Mouse (Mus musculus): ENCODE measurements around the gene Ccdc74a.

Ccdc74a gene

GRCm38 (mm10) chr16:17641301-17641700 lies 5.0 kb upstream of the Ccdc74a start:
- no peak for DNase-seq (ENCODE audit: low spot score in 2 of 2)

- DNase-seq (ENCODE audit: low spot score in 2 of 2): no peak
These were observed 4.0 kb upstream of the Ccdc74a start for GRCm38 (mm10) chr16:17642311-17642710.

- DNase-seq (ENCODE audit: low spot score in 2 of 2): no peak
These were observed 2.8 kb upstream of the Ccdc74a start for GRCm38 (mm10) chr16:17643437-17643990.

DNA sequence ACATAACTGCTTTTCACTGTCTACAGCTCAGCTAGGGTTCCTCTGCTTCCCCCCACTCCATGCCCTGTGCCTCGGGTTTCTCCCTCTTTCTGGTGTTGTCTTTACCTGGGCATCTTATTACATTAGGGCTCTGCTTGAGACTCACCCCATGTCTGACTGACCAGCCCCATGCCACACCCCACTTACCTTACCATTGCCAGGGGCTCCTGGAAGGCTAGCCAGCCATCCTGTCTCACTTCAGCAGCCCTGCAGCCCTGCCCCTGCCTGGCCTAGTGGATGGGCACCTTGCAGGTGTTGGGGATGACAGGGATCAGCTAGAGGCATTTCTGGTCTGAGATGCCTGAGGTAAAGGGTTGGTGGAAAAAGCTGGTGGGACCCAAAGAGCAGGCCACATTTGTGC lies 886 bp downstream of the Ccdc74a start:
- no peak for DNase-seq (ENCODE audit: low spot score in 2 of 2)

- DNase-seq (ENCODE audit: low spot score in 2 of 2): no peak
These were observed 1.5 kb downstream of the Ccdc74a start for GRCm38 (mm10) chr16:17647566-17648340.

GRCm38 (mm10) chr16:17649925-17650605 lies 3.8 kb downstream of the Ccdc74a start:
- no peak for DNase-seq (ENCODE audit: low spot score in 2 of 2)

- no peak for DNase-seq (ENCODE audit: low spot score in 2 of 2)
These were observed 4.4 kb downstream of the Ccdc74a start for GRCm38 (mm10) chr16:17650711-17651110.

DNA sequence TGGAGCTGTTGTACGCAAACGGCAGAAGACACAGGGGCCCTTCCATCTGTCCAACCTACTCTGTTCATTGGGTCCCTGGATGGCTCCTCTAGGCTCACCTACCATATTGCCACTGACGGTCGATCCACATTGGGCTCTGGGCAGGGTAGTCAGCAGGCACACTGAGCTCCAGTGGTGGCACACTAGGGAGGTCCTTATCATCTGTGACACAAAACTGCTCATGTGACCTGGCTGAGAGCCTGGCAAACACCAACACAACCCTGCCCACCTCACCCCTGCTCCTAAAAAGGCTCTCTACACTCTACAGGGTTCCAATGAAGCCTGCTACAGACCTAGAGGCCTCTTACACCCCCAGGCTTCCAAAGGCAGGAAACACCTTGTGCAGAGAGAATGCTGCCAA lies 6.3 kb downstream of the Ccdc74a start:
- DNase-seq (ENCODE audit: low spot score in 2 of 2): no peak

DNA sequence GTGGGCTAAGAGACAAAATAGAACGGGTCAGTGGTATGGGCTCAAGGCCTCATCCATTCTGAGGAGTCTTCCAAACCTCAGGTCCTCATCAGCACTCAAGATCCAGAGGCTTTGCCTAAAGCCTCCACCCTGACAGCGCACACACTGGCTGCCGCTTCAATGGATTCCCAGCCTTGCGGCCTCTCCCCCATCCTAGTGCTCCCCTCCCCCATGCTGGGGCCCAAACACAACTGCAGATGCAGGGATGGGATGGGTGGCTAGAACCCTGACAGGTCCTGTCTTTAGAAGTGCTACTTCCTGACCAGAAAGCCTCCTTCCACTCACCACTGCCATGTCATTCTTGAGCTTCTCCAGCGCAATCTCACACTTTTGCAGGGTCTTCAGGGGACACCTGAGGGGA lies 7.3 kb downstream of the Ccdc74a start:
- DNase-seq (ENCODE audit: low spot score in 2 of 2): no peak

DNA sequence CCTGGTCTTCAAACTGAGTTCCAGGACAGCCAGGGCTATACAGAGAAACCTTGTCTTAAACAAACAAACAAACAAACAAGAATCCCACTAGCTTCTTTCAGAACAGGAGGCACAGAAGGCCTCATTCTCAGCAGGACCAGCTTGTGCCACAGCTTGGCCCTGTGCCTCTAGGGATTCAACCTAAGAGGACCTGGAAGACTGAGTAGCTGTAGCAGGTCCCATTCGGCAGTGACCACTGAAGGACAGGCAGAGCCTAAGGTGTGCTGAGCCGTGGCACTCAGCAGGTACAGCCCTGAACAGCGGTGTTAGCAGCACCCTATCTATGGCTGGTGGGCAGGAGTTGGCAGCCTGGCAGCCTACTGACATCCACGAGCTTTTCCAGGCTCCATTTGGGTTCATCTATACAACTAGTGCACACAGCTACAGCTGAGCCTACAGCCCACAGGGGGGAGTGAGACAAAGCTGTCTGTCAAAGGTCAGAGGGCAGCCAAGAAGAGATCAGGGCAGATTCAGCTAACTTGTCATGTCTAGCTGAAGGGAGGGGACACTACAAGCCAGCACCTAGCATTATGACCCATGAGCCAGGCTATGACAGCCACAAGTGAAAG lies 8.0 kb downstream of the Ccdc74a start:
- DNase-seq (ENCODE audit: low spot score in 2 of 2): no peak

DNA sequence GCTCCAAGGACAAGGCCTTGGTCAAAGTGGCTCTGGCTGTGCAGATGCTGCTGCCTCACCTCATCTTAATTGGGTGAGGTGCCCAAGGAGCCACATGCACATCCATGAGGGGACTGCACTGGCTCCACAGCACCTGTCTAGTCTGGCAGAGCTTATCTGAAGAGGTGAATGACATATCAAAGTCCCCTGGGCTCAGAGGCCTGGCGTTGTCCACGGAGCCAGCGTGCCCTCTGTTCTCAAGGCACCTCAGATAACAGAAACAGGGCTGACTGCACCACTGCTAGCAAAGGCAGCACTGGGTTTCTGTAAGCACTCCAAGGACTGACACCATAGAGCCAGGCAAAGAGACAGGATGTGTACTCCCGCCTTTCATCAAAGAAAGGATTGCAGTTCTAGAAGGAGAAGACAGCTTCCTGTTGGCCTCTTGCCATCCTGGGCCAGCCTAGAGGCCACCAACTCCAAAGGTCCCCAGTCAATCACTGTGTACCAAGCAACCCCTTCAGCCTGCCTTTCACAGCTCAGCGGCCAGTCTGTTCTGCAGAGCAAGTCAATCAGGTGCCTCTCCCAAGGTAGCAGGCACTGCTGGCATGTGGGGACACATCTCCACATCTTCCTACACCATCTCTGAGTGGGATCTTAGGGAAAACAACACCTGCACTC lies 10.1 kb downstream of the Ccdc74a start:
- no peak for DNase-seq (ENCODE audit: low spot score in 2 of 2)

- DNase-seq (ENCODE audit: low spot score in 2 of 2): no peak
These were observed 19.3 kb downstream of the Ccdc74a start for GRCm38 (mm10) chr16:17665568-17665967.

DNA sequence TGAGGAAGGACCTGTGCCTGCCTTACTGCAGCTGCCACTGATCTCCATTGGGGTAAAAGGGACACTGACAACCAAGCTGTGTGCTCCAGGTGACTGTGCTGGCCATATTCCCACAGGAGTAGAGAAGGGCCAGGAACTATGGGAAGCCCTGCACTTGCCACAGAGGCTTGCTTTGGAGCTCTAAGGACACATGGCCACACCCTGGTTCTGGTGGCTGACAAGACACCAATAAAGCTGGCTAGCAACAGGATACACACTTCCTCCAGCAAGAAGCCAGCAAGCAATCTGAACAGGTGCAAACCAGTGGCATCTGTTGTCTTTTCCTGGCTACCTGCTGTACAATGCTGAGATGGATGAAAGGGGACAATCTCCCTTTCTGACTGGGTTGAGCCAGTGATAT lies 23.6 kb downstream of the Ccdc74a start:
- DNase-seq (ENCODE audit: low spot score in 2 of 2): no peak

- no peak for DNase-seq (ENCODE audit: low spot score in 2 of 2)
These were observed 48.6 kb downstream of the Ccdc74a start for GRCm38 (mm10) chr16:17694860-17695259.

Measured in thymus, postnatal 10 days (tissue).